Mouse (Mus musculus): ENCODE measurements around the gene Plekhg3. TPM values are rescaled to one million over a fixed set of nuclear protein-coding genes. Genes with fewer than 3 reads are reported as not detected.

Gene Plekhg3
- total RNA-seq, 2 experiments from 2014 or later = 11.1 to 13.0 TPM

DNA sequence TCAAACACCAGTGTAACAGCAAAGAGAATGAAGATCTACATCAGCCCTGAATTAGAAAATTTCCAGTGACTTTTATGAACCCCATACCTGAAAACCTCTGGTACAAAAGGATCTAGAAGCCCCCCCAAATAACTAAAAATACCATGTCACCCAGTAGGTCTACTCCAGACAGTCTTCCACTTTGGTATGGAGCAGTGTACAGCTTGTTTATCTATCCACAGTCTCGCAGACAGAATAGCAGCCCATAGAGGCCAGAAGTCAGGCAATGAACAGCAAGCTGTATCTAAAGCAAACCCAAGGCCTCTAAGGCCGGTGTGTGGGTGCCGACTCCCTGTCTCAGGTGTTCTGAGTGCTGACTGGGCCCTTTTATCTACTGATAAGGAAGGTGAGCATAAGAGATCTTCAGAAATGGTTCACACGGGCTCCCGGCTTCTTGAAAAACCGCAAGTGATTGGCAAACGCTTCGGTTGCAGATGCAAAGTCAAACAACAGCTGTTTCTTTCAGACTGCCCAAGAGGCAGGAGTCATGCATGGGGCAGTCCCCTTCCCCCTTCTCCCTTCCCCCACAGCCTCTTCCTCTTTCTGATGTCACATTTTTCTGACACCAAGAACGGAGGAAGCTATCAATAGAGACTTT is 3.3 kb upstream of the Plekhg3 start:
- no peak for DNase-seq

- DNase-seq = no peak
Measured at GRCm38 (mm10) chr12:76528766-76529165, 1.9 kb upstream of the Plekhg3 start.

DNA sequence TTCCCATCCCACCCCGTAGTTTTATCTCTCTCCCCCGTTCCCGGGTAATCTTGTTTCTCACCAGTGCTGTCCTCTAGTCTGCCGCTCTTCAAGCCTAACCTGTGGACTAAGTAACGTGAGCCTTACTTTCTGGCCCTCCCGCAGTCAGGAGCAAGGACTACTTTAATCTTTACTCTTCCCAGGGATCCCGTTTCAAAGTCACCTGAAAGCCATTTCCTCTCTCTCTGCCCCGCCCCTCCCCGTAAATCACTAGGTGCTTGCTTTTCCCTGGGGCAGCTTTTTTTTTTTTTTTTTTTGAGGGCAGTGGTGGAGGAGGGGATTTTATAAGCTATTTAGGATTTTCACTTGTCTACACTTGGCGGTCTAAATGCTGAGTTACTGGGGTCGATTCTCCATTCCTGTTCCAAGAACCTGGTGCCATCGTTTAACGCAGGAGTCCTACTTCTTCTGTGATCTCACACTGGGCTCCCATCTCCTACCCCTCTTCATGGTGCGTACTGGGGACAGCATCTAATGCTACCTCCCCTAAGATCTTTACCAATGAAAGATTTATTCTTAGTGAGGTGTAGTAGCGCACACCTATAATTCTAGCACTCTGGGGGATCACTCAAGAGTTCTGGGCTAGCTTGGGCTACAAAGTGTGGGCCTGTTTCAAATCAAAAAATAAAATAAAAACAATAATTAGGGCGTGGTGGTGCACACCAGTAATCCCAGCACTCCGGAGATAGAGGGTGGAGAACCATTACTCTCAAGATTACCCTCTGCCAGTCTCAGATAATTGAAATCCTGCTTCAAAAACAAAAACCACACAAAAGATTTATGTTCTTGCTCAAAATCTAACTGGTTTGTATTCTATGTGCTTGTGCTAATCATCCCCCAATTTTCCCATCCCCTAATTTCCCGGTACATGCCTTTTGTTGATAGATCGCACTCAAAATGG is 1.6 kb downstream of the Plekhg3 start:
- no peak for DNase-seq

- DNase-seq = no peak
Measured at GRCm38 (mm10) chr12:76532926-76533376, 2.3 kb downstream of the Plekhg3 start.

DNA sequence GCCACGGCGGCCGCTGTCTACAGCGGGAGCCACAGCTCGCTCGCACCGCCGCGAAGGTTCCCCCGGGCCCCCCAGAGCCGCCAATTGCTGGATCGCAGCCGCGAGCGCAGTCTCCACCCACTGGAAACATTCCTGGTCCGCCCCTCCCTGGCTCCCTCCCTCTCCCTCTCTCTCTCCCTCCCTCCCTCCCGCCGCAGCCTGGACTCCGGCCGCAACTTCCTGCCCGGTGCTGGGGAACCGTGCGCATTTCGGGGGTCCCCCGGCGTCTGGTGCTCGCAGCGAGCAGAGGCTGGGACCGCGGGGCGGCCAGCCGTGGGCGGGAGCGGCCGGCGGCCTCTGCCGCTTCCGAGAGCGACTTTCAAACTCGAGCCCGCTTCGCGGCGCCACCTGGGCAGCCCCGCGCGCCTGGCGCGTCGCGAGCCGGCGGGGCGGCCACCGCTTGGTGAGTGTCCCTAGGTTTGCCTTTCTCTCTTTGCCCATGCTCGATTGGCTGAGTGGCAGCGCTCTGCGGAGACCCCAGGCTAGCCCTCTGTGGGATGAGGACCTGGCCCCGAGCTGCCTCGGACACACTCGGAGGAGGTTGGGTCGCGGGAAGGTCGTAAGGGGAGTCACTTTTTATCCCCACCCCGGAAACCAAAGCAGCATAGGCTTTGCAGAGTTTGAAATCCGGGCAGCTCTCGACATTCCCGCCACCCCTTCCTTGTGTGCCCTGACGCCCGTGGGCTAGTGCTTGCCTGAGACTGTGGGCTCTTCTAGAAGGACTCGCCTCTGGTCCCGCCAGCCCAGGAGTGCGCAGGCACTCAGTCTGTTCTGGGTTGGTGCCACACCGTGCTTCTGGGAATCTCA is 2.9 kb downstream of the Plekhg3 start:
- peak; percentile 80 to 88 for DNase-seq

DNA sequence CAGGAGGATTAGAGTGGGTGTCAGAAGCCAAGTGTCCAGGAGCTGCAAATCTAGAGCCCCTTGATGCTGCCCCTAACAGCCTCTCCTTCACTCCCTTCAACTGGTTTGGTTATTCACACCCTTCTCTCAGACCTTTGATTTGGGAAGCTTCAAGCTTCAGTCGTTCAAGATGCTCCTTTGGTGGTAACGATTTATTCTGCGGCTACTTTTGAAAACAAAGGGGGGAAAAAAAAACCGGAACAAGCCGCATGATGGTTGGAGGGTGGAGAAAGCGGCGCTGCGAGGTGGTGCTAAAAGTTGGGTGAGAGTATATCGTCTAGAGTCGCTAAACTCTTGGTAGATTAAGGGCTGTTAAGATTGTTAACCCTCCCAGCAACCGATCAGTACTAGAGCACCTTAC is 3.5 kb downstream of the Plekhg3 start:
- no peak for DNase-seq

DNA sequence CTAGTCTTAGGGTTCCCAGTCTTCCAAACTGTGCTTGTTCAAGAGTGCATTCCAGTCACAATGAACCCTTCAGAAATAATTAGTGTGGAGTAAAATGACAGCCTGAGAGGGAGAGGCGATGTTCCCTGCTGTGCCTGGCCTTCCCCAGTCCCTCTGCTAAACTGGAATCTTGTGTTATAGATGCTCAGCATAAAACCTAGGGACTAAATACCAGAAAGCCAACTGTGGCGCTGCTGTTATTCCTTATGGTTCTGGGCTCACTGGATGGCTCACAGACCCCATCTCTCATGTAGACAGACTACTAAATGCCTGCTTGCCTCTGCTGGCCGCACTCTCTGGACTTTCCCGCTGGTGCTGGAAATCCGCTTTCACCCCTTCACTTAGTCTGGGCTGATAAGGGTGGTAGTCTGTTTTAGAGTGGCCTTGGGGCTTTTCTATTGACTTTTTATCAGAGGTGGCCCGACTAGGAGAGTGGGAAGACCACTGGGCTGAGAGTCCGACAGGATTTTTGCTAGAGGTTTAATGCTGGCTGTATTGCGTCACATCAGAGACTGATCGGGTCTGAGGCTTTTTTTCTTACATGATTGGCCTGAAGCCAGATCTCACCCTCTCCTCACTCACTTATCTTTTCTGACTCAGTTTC is 4.1 kb downstream of the Plekhg3 start:
- DNase-seq = no peak

DNA sequence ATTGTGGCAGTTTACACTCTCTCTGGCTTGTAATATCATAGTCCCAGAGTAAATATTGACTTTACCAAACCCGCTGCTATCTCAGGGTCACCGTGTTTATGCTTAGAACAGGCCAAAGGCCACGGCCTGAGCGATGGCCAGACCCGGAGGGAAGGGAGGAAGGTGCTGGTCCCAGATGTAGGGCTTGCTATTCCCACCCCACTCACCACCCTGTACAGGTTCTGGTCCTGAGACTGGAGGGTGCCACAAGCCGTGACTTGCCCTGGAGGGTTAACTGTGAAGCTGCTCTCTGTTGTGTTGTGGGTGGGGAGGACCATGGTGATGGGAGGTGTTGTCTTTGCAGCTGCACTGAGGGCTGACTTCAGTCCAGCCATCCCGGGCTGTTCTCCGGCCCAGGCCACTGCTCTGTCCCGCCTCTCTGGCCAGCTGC is 4.8 kb downstream of the Plekhg3 start:
- no peak for DNase-seq

- DNase-seq = no peak
Measured at GRCm38 (mm10) chr12:76536591-76537153, 6.0 kb downstream of the Plekhg3 start.

DNA sequence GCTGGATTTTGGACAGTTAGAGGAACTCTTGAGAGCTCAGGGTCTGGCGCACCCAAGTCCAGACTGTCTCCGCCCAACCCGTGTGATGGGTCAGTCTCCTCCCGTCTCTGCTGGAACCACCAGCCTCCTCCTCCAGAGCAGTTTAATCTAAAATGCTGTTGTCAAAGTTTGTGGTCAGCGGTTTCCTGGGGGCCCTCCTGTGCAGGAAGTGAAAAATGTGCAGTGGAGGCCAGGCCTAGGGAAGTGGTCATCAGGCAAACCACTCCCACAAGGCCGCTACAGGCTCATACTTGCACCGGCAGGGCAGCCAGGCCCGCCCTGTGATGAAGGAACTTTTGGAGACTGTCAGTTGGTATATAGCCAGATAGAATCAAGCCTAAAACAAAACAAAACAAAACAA is 6.7 kb downstream of the Plekhg3 start:
- peak in 1 of 2 experiments; percentile 46 for DNase-seq

GRCm38 (mm10) chr12:76540169-76540568 is 9.5 kb downstream of the Plekhg3 start:
- no peak for DNase-seq

GRCm38 (mm10) chr12:76540701-76541221 is 10.1 kb downstream of the Plekhg3 start:
- no peak for DNase-seq

DNA sequence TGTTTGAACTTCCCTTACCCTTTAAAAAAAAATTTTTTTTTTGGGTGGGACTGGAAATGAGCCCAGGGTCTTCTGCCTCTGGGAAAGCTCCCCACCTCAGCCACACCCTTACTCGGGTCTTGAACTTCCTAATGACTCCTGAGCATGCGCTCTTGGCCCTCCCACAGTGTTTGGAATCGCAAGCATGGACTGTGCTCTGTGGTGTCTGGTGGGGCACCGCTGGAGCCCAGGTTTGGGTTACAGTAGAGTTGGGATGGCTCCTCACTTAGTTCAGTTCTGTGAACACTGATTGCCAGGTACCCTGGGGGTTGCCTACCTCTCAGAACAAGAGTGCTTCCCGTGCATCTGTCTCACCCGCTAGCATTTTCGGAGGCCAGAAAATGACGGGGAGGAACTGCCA is 10.8 kb downstream of the Plekhg3 start:
- DNase-seq = no peak

DNA sequence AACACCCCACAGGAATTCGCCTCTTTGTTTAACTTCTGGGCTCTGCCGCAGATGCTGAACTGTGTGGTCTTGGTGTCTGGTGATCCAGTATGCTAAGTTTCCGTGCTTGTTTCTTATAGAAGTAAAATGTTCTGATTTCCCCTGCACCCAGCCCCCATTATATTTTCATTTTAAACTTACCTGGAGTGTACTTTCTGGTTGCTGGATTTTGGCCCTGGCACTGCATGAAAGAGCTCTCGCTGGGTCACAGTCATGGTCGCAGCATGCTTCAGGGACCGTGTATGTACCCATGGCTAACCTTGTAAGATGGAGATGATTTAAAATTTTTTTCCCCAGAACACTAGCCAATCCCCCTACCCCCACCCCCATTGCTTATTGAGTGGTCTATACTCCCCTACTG is 11.2 kb downstream of the Plekhg3 start:
- DNase-seq = no peak

DNA sequence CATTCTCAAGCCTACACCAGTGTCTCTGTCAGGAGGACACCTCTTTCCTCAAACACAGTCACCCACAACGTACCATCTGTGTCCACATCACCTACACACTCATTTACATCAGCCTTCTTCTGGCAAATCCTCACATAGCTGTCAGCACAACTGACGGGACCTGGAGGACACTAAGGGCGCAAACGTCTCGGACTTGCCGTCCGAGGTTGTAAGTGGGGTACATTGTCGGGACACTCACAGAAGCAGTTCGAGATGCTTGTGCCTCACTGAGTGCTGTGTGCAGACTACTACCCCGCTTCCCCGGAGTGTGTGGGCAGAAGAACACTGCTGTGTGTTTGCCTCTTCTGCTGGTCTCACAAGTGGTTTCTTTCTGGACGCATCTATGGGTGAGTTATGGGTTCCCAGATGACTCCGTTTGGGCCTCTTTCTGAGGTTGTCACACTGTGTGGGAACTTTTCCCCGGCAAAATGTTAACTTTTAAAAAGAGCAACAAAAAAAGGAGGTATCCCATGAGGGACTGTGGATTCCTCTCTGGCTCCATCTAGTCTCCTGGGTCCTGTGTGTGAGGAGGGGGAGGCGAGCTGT is 15.2 kb downstream of the Plekhg3 start:
- DNase-seq = no peak

DNA sequence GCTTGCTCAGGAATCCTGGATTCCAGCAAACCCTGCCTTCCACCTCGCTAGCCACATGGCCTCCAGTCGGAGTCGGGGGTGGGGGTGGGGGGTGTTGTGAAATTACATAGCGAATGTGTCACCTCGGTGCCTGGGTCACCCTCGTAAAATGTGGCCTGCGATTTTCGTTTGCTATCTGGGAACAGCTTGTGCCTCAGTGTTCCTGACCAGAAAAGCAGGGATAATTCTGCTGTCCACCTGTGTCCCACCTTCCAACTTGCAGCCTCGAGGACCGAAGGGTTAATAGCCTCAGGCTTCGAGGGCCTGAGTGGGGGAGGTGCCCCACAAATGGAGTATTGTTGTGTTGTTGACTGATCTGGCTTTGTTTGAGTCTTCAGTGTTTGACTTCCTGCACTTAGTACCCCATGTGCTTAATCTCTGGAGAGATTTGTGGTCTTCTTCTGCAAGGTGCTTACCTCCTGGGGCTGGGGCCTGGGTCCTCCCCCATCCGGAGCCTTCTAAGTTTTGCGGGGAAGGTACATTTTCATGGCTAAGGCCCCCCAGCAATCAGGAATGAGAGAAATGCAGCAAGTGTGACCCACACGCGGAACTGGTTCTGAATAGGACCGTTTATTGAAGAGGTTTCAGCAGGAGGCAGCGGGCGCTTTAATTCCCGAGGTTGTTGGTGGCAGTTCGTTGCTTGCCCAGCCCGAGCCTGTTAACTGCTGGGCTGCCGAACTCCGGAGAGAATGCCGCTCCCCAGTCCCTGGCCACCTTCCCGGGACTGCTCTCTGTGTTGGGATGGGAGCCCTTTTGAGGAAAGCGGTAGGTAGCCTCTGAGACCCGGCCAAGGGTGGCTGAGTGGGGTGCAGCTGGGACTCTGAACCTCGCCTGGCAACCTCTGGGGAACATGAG is 15.9 kb downstream of the Plekhg3 start:
- peak in 1 of 2 experiments; percentile 59 for DNase-seq

- no peak for DNase-seq
Measured at GRCm38 (mm10) chr12:76547409-76548081, 16.9 kb downstream of the Plekhg3 start.

- DNase-seq = no peak
Measured at GRCm38 (mm10) chr12:76548082-76548423, 17.4 kb downstream of the Plekhg3 start.

DNA sequence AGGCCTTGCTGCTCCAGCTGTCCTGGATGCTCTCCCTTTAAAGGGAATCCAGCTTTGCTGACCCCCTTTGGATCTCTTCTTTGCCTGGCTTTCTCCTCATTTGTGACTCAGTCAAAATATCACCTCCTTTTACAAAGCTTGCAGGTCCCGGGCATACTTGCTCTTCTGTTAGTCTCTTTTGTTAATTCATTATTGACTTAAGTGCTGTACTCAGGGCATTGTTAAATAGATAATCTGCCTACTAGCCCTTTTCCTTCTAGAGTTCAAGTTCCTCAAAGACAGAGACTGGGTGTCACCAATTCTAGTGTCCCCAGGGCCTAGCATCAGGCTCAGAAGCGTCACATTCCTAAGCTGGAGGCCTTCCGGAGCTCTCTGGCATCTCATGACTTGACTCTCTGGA is 18.5 kb downstream of the Plekhg3 start:
- no peak for DNase-seq
